Mouse (Mus musculus) lung, embryonic 15.5 days (tissue): ENCODE measurements around the gene Hsd3b5. TPM values are rescaled to one million over a fixed set of nuclear protein-coding genes. Genes with fewer than 3 reads are reported as not detected.
"Not testable (repeated sequence)": the region's sequence is repeated elsewhere in the genome, so short reads cannot be mapped to it uniquely, and the experiment has no call there.

Source experiments
- ATAC-seq: fragments of 200-750 bp; cut with Nextera tagmentation; 2 replicates; pipeline ENCODE4 v1.8.0; 2017; ENCODE audit warnings: moderate number of reproducible peaks, borderline replicate concordance; ENCODE audit not compliant: low FRiP score, low TSS enrichment; ENCODE audit errors: extremely low read depth
- H3K27ac ChIP-seq: fragments of 300-500 bp; sonication (generic); 2 replicates; pipeline ENCODE4 v1.5.1; 2015; ENCODE audit warnings: moderate library complexity, mild to moderate bottlenecking, inconsistent platforms
- H3K27me3 ChIP-seq: fragments of 300-500 bp; sonication (generic); 2 replicates; pipeline ENCODE4 v1.6.1; 2015; ENCODE audit warnings: inconsistent platforms
- H3K36me3 ChIP-seq: fragments of 300-500 bp; sonication (generic); 2 replicates; pipeline ENCODE4 v1.6.1; 2015; ENCODE audit warnings: inconsistent platforms
- H3K4me1 ChIP-seq: fragments of 300-500 bp; sonication (generic); 2 replicates; pipeline ENCODE4 v1.6.1; 2015; ENCODE audit warnings: inconsistent platforms
- H3K4me2 ChIP-seq: fragments of 300-500 bp; sonication (generic); 2 replicates; pipeline ENCODE4 v1.6.1; 2015; ENCODE audit warnings: inconsistent platforms, mild to moderate bottlenecking, moderate library complexity
- H3K4me3 ChIP-seq: fragments of 300-500 bp; sonication (generic); 2 replicates; pipeline ENCODE4 v1.5.1; 2015; ENCODE audit warnings: mild to moderate bottlenecking, inconsistent platforms
- H3K9ac ChIP-seq: fragments of 300-500 bp; sonication (generic); 2 replicates; pipeline ENCODE4 v1.6.1; 2015; ENCODE audit warnings: inconsistent platforms
- H3K9me3 ChIP-seq: fragments of 300-500 bp; sonication (generic); 2 replicates; pipeline ENCODE4 v1.6.1; 2016; ENCODE audit warnings: inconsistent platforms
- WGBS: fragments of 180-500 bp; shearing (Covaris S2); methylation state at CpG from one replicate; pipeline ENCODE4 v1.1.7; 2015; 5-methylcytosine and 5-hydroxymethylcytosine counted together
- polyA plus RNA-seq: library from polyadenylated mRNA; unstranded; fragments of >200 nt; fragmentation: Nextera tagmentation; extraction: Ambion mirVana; gene quantifications from 2 replicates; pipeline ENCODE4 v1.2.1, GENCODE M21; 2015

Hsd3b5 gene
- polyA plus RNA-seq: not detected in 2 replicates

DNA sequence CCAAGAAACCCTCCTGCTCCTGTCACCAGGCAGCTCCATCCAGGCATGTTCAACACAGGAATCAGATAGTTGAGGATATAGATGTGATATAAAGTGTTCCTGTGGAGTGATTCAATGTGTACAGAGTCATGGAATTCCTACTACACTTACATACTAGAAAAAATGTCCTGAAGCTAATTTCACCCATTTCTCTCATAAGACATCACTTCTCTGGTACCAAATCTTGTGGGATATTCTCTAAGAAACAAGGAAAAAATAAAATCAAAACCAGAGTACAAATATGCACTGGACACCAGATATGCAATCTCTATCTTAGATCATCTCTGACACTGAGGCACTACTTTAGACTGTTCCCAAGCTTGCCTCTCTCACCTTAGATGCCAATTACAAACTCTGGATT is at the start of gene Hsd3b5:
Hsd3b5 (minus strand) TSS at position 101 of the 400 bp plus-strand sequence.
- no peak within 1 kb of the TSS for H3K4me2 ChIP-seq
- no peaks in the 10 kb centered on the region for H3K27me3 ChIP-seq
- no peak for ATAC-seq
- H3K36me3 ChIP-seq: no peaks in the 10 kb centered on the region
- H3K4me1 ChIP-seq: no peaks in the 10 kb centered on the region
- H3K9ac ChIP-seq: no peak within 1 kb of the TSS
- H3K4me3 ChIP-seq: no peak within 1 kb of the TSS
- no peaks in the 10 kb centered on the region for H3K9me3 ChIP-seq
- H3K27ac ChIP-seq: no peak within 1 kb of the TSS

DNA sequence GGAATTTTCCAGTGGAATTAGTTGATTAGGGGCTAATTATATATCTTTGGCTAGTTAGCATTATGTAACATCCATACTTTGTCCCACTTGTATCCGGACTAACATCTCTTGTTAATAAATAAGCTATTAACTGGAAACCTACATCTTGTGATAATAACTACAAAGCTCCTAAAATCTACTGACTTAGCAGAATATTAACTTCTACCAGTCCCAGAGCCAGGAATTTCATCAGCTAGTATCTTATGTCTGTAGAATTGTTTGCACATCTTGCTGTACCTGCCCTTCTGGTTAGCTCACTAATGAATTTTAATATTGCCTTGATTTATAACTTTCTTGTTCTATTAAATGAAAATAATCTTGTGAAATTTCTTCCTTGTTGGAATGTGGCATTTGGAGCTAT is 5.1 kb upstream of the Hsd3b5 start:
- Histone ChIP-seq H3K4me3 (no peak overlapping the region), H3K4me2 (no peak overlapping the region), H3K9ac (no peak overlapping the region), H3K9me3 (no peaks in the 10 kb centered on the region), H3K27ac (no peak overlapping the region), H3K4me1 (no peaks in the 10 kb centered on the region), H3K27me3 (no peaks in the 10 kb centered on the region), H3K36me3 (no peaks in the 10 kb centered on the region)
- ATAC-seq: no peak
- WGBS: 64% methylated on average over 1 of the region's 1 CpGs

DNA sequence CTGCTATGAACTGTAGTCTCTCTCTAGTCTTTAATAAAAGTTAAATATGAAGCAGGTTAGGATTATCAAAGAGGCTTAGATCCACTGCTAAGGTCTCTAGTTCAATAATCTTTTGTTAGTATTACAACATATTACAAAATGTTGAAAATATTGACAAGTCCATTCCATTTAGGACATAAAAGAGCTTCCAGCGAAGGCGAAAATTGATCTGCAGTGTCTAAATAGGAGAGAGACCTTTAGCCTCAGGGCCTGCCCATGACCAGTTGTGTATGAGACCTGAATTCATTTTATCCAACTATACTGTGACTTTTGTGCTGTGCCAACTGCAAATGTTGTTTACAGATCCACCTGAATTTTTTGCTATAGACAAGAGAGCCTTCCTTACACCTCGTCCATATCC is 419 bp downstream of the Hsd3b5 start:
- Histone ChIP-seq H3K4me2 (no peak overlapping the region), H3K27me3 (no peaks in the 10 kb centered on the region), H3K4me3 (no peak overlapping the region), H3K36me3 (no peaks in the 10 kb centered on the region), H3K9ac (no peak overlapping the region), H3K27ac (no peak overlapping the region), H3K4me1 (no peaks in the 10 kb centered on the region), H3K9me3 (no peaks in the 10 kb centered on the region)
- no peak for ATAC-seq
- WGBS: 85% methylated on average over 3 of the region's 3 CpGs

DNA sequence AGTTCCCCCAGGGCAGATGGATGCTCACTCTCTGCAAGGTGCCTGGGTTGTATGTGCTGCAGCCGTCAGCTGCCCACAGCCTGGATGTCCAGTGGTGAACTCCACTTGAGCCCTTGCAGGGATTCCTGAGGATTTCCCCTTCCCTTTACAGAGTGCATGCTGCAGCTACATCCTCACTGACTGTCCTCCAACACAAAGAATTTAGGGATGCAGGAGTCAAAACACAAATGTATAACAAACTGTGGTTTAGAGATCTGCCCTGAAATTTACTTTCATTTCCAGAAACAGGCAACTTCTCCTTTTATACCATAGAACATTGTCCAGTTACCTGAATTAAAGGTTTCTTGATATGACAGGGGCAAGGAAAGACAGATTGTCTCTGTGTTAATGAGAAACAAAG is 13.3 kb downstream of the Hsd3b5 start:
- not testable (repeated sequence) for H3K27me3 ChIP-seq, H3K9me3 ChIP-seq, ATAC-seq, H3K4me2 ChIP-seq, H3K36me3 ChIP-seq, H3K9ac ChIP-seq, H3K4me1 ChIP-seq, H3K4me3 ChIP-seq, H3K27ac ChIP-seq
- WGBS: 69% methylated on average over 1 of the region's 1 CpGs

DNA sequence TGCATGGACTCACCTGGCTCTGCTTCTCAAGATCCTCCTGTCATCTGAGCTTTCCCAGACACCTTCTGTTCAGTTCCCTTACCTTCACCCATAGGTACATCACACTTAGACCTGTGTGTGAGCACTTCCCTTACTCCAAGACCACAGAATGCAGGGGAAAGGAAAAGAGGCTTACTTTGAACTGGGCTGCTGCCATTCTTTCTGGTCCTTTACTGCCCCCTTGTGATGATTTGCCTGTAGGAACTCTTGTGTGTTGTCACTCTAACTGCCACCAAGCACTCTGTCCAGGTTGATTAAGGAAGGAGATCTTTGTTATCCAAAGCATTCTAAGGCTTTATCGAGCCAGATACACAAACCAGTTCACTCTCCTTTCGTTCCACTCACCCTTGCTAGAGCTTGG is 13.8 kb downstream of the Hsd3b5 start:
- H3K27me3 ChIP-seq, ATAC-seq: not testable (repeated sequence)
- WGBS: 32% methylated on average over 2 of the region's 2 CpGs

DNA sequence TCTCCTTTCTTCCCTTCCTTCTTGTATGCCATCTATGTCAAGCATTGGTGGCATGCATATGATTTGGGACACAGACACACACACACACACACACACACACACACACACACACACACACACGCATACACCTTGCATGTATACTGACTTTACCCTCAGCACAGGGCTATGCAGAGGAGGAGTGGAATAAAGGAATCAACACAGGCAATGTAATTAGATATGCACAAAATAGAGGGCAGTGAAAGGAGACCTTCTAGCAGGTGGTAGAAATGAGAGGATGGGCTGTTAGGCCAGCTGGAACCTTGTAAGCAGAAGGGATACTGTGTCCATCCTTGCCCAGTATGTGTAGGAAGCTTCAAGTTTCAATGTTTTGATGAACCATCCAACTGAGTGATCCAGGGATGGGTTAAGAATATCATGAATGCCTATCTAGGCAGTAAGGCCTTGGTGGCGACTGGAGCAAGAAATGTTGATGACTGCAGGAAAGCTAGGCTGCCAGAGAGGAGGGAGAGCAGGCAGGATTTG is 15.6 kb downstream of the Hsd3b5 start:
- not testable (repeated sequence) for H3K4me3 ChIP-seq, ATAC-seq, H3K36me3 ChIP-seq, H3K4me1 ChIP-seq, H3K27me3 ChIP-seq, H3K4me2 ChIP-seq, H3K27ac ChIP-seq, H3K9ac ChIP-seq, H3K9me3 ChIP-seq
- 60% methylated on average over 2 of the region's 2 CpGs for WGBS

More for the DNA sequence above, 13.8 kb downstream of the Hsd3b5 start:
- H3K4me3 ChIP-seq, H3K27ac ChIP-seq, H3K36me3 ChIP-seq, H3K9me3 ChIP-seq, H3K4me1 ChIP-seq, H3K9ac ChIP-seq, H3K4me2 ChIP-seq: not testable (repeated sequence)

DNA sequence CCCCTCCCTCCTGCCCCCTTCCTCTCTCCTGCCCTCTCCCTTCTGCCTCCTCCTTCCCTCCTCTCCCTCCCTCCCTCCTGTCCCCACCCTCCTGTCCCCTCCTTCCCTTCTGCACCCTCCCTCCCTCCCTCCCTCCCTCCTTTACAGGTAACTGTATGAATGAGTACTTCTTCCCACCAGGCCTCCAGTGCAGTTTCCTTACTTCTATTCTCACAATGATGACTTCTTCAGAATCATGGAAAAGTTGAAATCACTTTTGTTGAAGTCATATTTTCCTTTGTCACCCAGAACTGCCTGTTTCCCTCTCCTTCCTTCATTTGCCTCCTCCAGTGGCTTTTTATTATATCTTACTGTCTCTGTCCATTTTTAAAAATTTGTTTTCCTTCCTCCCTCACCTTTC is 16.1 kb downstream of the Hsd3b5 start:
- H3K9ac ChIP-seq: no peak overlapping the region
- H3K4me1 ChIP-seq: no peaks in the 10 kb centered on the region
- H3K27me3 ChIP-seq: no peaks in the 10 kb centered on the region
- no peak overlapping the region for H3K4me3 ChIP-seq
- no peak overlapping the region for H3K4me2 ChIP-seq
- no peak overlapping the region for H3K27ac ChIP-seq
- ATAC-seq: no peak
- no peaks in the 10 kb centered on the region for H3K9me3 ChIP-seq
- no peaks in the 10 kb centered on the region for H3K36me3 ChIP-seq

DNA sequence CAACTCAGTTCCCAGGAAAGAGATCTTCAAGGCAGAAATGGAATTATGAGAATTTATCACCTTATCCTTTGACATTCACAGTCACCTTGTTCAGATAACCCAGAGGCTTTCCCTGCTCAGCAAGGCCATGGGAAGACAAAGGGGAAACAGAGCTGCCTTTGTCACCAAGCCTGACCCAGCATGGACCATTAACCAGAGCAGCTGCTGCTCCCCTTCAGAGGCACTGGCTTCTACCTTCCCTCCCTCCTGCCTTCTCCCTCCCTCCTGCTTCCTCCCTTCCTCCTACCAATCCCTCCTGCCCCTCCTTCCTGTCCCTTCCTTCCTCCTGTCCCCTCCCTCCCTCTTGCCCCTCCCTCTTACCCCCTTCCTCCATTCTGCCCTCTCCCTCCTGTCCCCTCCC is 16.5 kb downstream of the Hsd3b5 start:
- not testable (repeated sequence) for H3K27ac ChIP-seq, H3K4me1 ChIP-seq, H3K4me3 ChIP-seq, H3K9me3 ChIP-seq, H3K4me2 ChIP-seq, H3K27me3 ChIP-seq, H3K9ac ChIP-seq, ATAC-seq, H3K36me3 ChIP-seq

DNA sequence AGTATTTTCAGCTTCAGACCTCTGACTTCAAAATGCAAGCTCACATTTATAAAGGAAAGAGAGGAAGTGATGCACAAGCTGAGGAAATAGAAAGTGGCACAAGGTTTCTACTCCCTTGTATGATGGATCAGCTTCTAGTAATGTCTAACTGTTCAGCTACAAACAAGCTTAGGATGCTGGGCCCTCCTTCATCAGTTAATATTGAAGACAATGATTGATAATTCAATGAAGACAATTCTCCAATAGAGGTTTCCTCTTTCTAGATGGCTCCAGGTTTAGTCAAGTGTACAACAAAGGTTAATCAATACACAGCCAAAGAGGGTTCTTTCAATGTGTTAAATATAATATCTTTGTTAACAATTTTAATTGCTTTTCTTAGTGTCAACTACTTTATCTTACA is 41.3 kb downstream of the Hsd3b5 start, which contains the start of gene Gm10681:
Gm10681 (minus strand) TSS at position 101 of the 400 bp plus-strand sequence.
- H3K9ac ChIP-seq: no peak within 1 kb of the TSS
- H3K9me3 ChIP-seq: no peaks in the 10 kb centered on the region
- H3K27me3 ChIP-seq: no peaks in the 10 kb centered on the region
- H3K4me1 ChIP-seq: no peaks in the 10 kb centered on the region
- H3K4me3 ChIP-seq: no peak within 1 kb of the TSS
- no peaks in the 10 kb centered on the region for H3K36me3 ChIP-seq
- no peak within 1 kb of the TSS for H3K27ac ChIP-seq
- ATAC-seq: no peak
- H3K4me2 ChIP-seq: no peak within 1 kb of the TSS

DNA sequence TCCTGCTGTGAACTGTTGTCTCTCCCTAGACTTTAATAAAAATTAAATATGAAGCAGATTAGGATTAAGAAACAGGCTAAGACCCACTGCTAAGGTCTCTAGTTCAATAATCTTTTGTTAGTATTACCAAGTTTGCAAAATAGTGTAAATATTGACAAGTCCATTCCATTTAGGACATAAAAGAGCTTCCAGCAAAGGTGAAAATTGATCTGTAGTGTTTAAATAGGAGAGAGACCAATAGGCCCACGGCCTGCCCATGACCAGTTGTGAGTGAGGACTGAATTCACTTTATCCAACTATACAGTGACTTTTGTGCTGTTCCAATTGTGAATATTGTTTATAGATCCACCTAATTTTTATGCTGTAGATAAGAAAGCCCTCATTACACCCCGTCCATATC is 42.3 kb downstream of the Hsd3b5 start:
- Histone ChIP-seq H3K4me3 (no peak overlapping the region), H3K4me2 (no peak overlapping the region), H3K27me3 (no peaks in the 10 kb centered on the region), H3K9ac (no peak overlapping the region), H3K27ac (no peak overlapping the region), H3K9me3 (no peaks in the 10 kb centered on the region), H3K36me3 (no peaks in the 10 kb centered on the region), H3K4me1 (no peaks in the 10 kb centered on the region)
- WGBS: 64% methylated on average over 2 of the region's 2 CpGs
- no peak for ATAC-seq

DNA sequence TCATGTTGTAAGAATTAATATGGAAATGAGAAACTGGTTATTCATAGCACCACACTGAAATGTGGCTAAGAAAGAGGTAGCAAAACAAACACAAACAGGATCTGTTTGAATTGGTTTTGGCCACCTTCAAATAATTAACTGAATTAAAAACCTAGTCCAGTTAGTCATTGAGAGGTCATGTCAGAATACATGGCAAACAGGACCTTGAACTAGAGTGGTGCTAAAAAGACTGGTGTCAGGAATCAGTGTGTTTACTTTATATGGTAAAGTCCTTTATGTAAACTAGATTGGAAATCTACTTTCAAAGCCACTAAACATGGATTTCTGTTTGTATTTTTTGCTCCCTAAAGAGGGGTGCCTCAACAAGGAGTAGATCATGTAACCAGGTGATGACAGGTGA is 47.4 kb downstream of the Hsd3b5 start:
- H3K27me3 ChIP-seq, H3K9ac ChIP-seq, H3K4me3 ChIP-seq, H3K4me1 ChIP-seq, H3K4me2 ChIP-seq, H3K9me3 ChIP-seq, H3K27ac ChIP-seq, H3K36me3 ChIP-seq, ATAC-seq: not testable (repeated sequence)

DNA sequence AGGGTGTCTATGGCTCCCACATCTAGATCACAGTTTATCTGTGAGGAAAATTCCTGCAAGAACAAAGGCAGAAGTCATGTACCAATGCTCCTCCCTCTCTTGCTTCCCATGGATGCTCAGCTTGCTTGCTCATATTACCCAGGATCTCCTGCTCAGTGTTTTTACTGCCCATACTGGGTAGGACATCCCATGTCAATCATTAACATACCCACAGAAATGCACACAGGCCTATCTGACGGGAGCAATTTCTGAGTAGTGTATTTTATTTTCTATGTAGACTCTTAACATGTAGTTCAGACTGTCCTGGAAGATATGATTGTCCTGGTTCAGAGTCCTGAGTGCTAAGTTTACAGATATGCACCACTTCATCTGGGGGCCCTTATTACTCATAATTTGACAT is 47.9 kb downstream of the Hsd3b5 start:
- H3K27me3 ChIP-seq, H3K36me3 ChIP-seq, H3K9ac ChIP-seq, ATAC-seq, H3K9me3 ChIP-seq, H3K27ac ChIP-seq, H3K4me1 ChIP-seq, H3K4me2 ChIP-seq, H3K4me3 ChIP-seq: not testable (repeated sequence)
- no CpG with 5 or more reads among the region's 1 CpGs for WGBS

DNA sequence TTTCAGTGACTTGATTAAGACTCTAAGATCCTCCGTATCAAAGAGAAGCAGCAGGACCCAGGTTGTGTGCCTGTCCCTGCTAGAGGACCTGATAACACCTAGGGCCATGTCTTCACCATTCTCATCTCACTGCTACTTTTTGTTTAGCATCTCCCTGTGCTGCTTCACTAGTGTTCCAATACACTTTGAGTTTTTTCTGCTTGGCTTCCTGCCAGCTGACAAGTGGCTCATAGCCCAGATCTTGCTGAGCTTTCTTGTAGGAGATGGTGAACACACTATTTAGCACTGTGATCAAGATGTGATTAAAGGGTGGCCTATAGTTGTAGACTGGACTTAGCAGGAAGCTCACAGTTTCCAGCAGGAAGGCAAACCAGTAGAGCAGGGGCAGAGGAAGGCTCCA is 49.0 kb downstream of the Hsd3b5 start:
- not testable (repeated sequence) for H3K9me3 ChIP-seq, H3K4me1 ChIP-seq, ATAC-seq, H3K27ac ChIP-seq, H3K9ac ChIP-seq, H3K36me3 ChIP-seq, H3K27me3 ChIP-seq, H3K4me3 ChIP-seq, H3K4me2 ChIP-seq
- WGBS: 100% methylated on average over 1 of the region's 1 CpGs
